32 mouse cellular contexts compared by ENCODE assay signal in the genomic region with DNA sequence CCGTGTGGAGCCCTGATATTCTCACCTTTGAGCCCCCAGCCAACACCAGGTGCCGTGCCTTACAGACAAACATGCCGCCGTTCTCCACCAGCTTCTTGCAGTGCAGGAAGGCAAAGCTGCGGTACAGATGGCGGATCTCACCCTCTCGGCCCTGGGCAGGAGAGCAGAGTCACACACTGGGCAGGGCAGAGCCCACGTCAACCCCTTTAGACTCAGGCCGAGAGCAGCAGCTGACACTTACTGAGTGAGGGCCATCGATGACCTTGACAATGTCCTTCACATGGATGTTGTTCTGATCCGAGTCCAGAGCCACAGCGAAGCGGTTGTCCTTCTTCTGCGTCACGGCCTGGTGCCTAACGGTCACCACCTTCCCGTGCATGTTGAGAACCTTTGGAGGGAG. TPM values are rescaled to one million over a fixed set of nuclear protein-coding genes. Genes with fewer than 3 reads are reported as not detected.
DNase-seq lines count a peak whose midpoint lies in the region; ATAC-seq lines count a peak whose summit lies in the region.
"Had no signal": no experiment of that assay in that cellular context is flagged by ENCODE, and none has a peak within 500 bp of the region (broad histone marks: within the 10 kb centered on the region; RNA-seq: fewer than 3 reads in every experiment).

No protein-coding gene starts in this region.

- 93% methylated on average over 17 of the region's 17 CpGs for WGBS in embryonic facial prominence, embryonic 13.5 days
- 94% methylated on average over 17 of the region's 17 CpGs for WGBS in embryonic facial prominence, embryonic 10.5 days

- H3K4me3 ChIP-seq in embryonic facial prominence, embryonic 13.5 days, result no peak overlapping the region
- H3K4me3 ChIP-seq in embryonic facial prominence, embryonic 10.5 days, result no peak overlapping the region
- H3K4me3 ChIP-seq: embryonic facial prominence, embryonic 15.5 days; hindbrain, embryonic 10.5 days; hindbrain, embryonic 13.5 days had no signal

- no peaks in the 10 kb centered on the region for H3K27me3 ChIP-seq in embryonic facial prominence, embryonic 13.5 days
- H3K27me3 ChIP-seq in embryonic facial prominence, embryonic 10.5 days (replicated peaks; ENCODE audit: low read depth, poor library complexity, severe bottlenecking), result no peaks in the 10 kb centered on the region
- H3K27me3 ChIP-seq: embryonic facial prominence, embryonic 15.5 days; hindbrain, embryonic 13.5 days had no signal

- H3K9me3 ChIP-seq in embryonic facial prominence, embryonic 13.5 days, result no peaks in the 10 kb centered on the region
- no peaks in the 10 kb centered on the region for H3K9me3 ChIP-seq in embryonic facial prominence, embryonic 10.5 days
- H3K9me3 ChIP-seq: embryonic facial prominence, embryonic 15.5 days; hindbrain, embryonic 10.5 days; hindbrain, embryonic 13.5 days had no signal

- no peak overlapping the region for H3K27ac ChIP-seq in embryonic facial prominence, embryonic 13.5 days
- no peak overlapping the region for H3K27ac ChIP-seq in embryonic facial prominence, embryonic 10.5 days (replicated peaks)
- H3K27ac ChIP-seq: embryonic facial prominence, embryonic 15.5 days; hindbrain, embryonic 10.5 days; hindbrain, embryonic 13.5 days had no signal

- no peaks in the 10 kb centered on the region for H3K4me1 ChIP-seq in embryonic facial prominence, embryonic 13.5 days
- H3K4me1 ChIP-seq in embryonic facial prominence, embryonic 10.5 days, result no peaks in the 10 kb centered on the region
- H3K4me1 ChIP-seq: embryonic facial prominence, embryonic 15.5 days; hindbrain, embryonic 10.5 days; hindbrain, embryonic 13.5 days had no signal

- no peak overlapping the region for H3K4me2 ChIP-seq in embryonic facial prominence, embryonic 13.5 days
- H3K4me2 ChIP-seq: embryonic facial prominence, embryonic 15.5 days; heart, embryonic 11.5 days; hindbrain, embryonic 13.5 days had no signal

- DNase-seq in embryonic facial prominence, embryonic 10.5 days (ENCODE audit: low spot score), result no peak
- peak; percentile 75 for DNase-seq in adrenal gland, adult 8-10 months
- DNase-seq in adrenal gland, postnatal 14 days, result peak; percentile 74
- no peak for DNase-seq in gastrocnemius, postnatal 10 days
- DNase-seq: cerebellum, adult 11-12 months; cerebellum, adult 8-10 months; cerebellum, postnatal 10 days; cerebellum, postnatal 36 days; embryo, embryonic 11 days; forebrain, postnatal 0 days; gastrocnemius, postnatal 36 days; heart, postnatal 36 days; kidney, adult 18-20 months; kidney, adult 9 months had no signal

- ATAC-seq in embryonic facial prominence, embryonic 13.5 days (ENCODE audit: insufficient number of reproducible peaks, insufficient read depth, low FRiP score, low TSS enrichment, low read depth), result no peak
- no peak for ATAC-seq in inflammation-experienced regulatory T-cells, adult 6 months
- ATAC-seq: activated CD4-positive, CD25-positive, alpha-beta regulatory T cell, adult 4 months; CD4-positive, CD25-positive, alpha-beta regulatory T cell, adult 4 months; forebrain, embryonic 14.5 days; forebrain, postnatal 0 days; hindbrain, embryonic 16.5 days; intestine, embryonic 16.5 days had no signal

- H3K36me3 ChIP-seq in embryonic facial prominence, embryonic 13.5 days, result peaks cover 99% of the 10 kb centered on the region
- H3K36me3 ChIP-seq in embryonic facial prominence, embryonic 10.5 days (replicated peaks), result peaks cover 100% of the 10 kb centered on the region

- 0 out of 2 replicates have a peak overlapping the region, but pooled peaks have one; percentile 16 for H3K9ac ChIP-seq in embryonic facial prominence, embryonic 13.5 days
- H3K9ac ChIP-seq: embryonic facial prominence, embryonic 15.5 days; forebrain, postnatal 0 days; hindbrain, embryonic 13.5 days had no signal

RNA-seq across cellular contexts. Expression of a gene that starts 6.8 kb away (rescaled TPM):
- 133 and 134 TPM in 2 replicates for polyA plus RNA-seq in embryonic facial prominence, embryonic 13.5 days (2015; fragmentation: Nextera tagmentation; extraction: Ambion mirVana)
- polyA plus RNA-seq in embryonic facial prominence, embryonic 10.5 days (2016; fragmentation: Nextera tagmentation; extraction: Ambion mirVana), result 215 and 243 TPM in 2 replicates
- total RNA-seq in adrenal gland, adult 8-10 months (2022), result 10 to 100 TPM; 68.5 to 83.7 (median 71.2) TPM
- 94.7 and 100 TPM in 2 replicates for total RNA-seq in adrenal gland, postnatal 14 days (2021)
- total RNA-seq in gastrocnemius, postnatal 10 days (2021), result 10 to 100 TPM; 40.1 to 43.8 TPM
- polyA plus RNA-seq in inflammation-experienced regulatory T-cells, adult 6 months (2017; shearing (Covaris generic)), result 10 to 100 TPM; 27.6 to 39.1 (median 36.4) TPM

RNA-seq across cellular contexts. Expression of a gene that starts 16.7 kb away (rescaled TPM):
- polyA plus RNA-seq in embryonic facial prominence, embryonic 13.5 days (2015; fragmentation: Nextera tagmentation; extraction: Ambion mirVana), result 1.0 and 1.2 TPM in 2 replicates
- 7.3 and 13.9 TPM in 2 replicates for polyA plus RNA-seq in embryonic facial prominence, embryonic 10.5 days (2016; fragmentation: Nextera tagmentation; extraction: Ambion mirVana)
- total RNA-seq in adrenal gland, adult 8-10 months (2022), result under 1 TPM; 0.14 to 0.62 (median 0.40) TPM
- 0.41 and 0.56 TPM in 2 replicates for total RNA-seq in adrenal gland, postnatal 14 days (2021)
- not detected for total RNA-seq in gastrocnemius, postnatal 10 days (2021)
- polyA plus RNA-seq in inflammation-experienced regulatory T-cells, adult 6 months (2017; shearing (Covaris generic)), result not detected
- total RNA-seq: gastrocnemius, adult 8-10 months; gastrocnemius, postnatal 36 days; heart, adult 8-10 months; heart, postnatal 36 days had no signal
- polyA plus RNA-seq: CD4-positive, CD25-positive, alpha-beta regulatory T cell, adult 4 months; heart, postnatal 0 days had no signal

RNA-seq across cellular contexts. Expression of a gene that starts 19.8 kb away (rescaled TPM):
- polyA plus RNA-seq in embryonic facial prominence, embryonic 13.5 days (2015; fragmentation: Nextera tagmentation; extraction: Ambion mirVana), result 88.3 and 93.4 TPM in 2 replicates
- 122 and 124 TPM in 2 replicates for polyA plus RNA-seq in embryonic facial prominence, embryonic 10.5 days (2016; fragmentation: Nextera tagmentation; extraction: Ambion mirVana)
- total RNA-seq in adrenal gland, adult 8-10 months (2022), result 100 to 1,000 TPM; 135 to 251 (median 169) TPM
- 122 and 127 TPM in 2 replicates for total RNA-seq in adrenal gland, postnatal 14 days (2021)
- 10 to 100 TPM; 65.5 to 67.0 TPM for total RNA-seq in gastrocnemius, postnatal 10 days (2021)
- 100 to 1,000 TPM in 2 of 3 experiments, 10 to 100 TPM in 1; 95.7 to 122 (median 120) TPM for polyA plus RNA-seq in inflammation-experienced regulatory T-cells, adult 6 months (2017; shearing (Covaris generic))

RNA-seq across cellular contexts. Expression of a gene that starts 27.7 kb away (rescaled TPM):
- polyA plus RNA-seq in embryonic facial prominence, embryonic 13.5 days (2015; fragmentation: Nextera tagmentation; extraction: Ambion mirVana), result 0.17 TPM in 1 of 2 replicates, not detected in the other
- polyA plus RNA-seq in embryonic facial prominence, embryonic 10.5 days (2016; fragmentation: Nextera tagmentation; extraction: Ambion mirVana), result 0.18 and 0.49 TPM in 2 replicates
- total RNA-seq in adrenal gland, adult 8-10 months (2022), result under 1 TPM in 1 of 4 experiments, not detected in 3; 0.28 TPM
- total RNA-seq in adrenal gland, postnatal 14 days (2021), result not detected in 2 replicates
- not detected for total RNA-seq in gastrocnemius, postnatal 10 days (2021)
- polyA plus RNA-seq in inflammation-experienced regulatory T-cells, adult 6 months (2017; shearing (Covaris generic)), result not detected
- total RNA-seq: gastrocnemius, adult 8-10 months; gastrocnemius, postnatal 36 days; granulocyte monocyte progenitor cell, adult 5-6 weeks; heart, adult 8-10 months; heart, postnatal 36 days had no signal
- polyA plus RNA-seq: activated CD4-positive, CD25-positive, alpha-beta regulatory T cell, adult 4 months; C2C12; CD4-positive, CD25-positive, alpha-beta regulatory T cell, adult 4 months; embryonic facial prominence, embryonic 11.5 days; heart, embryonic 11.5 days; heart, embryonic 14.5 days; heart, postnatal 0 days had no signal

RNA-seq across cellular contexts. Expression of a gene that starts 31.7 kb away (rescaled TPM):
- 1,032 and 1,091 TPM in 2 replicates for polyA plus RNA-seq in embryonic facial prominence, embryonic 13.5 days (2015; fragmentation: Nextera tagmentation; extraction: Ambion mirVana)
- polyA plus RNA-seq in embryonic facial prominence, embryonic 10.5 days (2016; fragmentation: Nextera tagmentation; extraction: Ambion mirVana), result 1,023 and 1,043 TPM in 2 replicates
- total RNA-seq in adrenal gland, adult 8-10 months (2022), result 1,000 to 10,000 TPM in 3 of 4 experiments, 100 to 1,000 TPM in 1; 948 to 1,196 (median 1,106) TPM
- total RNA-seq in adrenal gland, postnatal 14 days (2021), result 937 and 1,132 TPM in 2 replicates
- 100 to 1,000 TPM; 757 to 807 TPM for total RNA-seq in gastrocnemius, postnatal 10 days (2021)
- polyA plus RNA-seq in inflammation-experienced regulatory T-cells, adult 6 months (2017; shearing (Covaris generic)), result 1,000 to 10,000 TPM in 2 of 3 experiments, 100 to 1,000 TPM in 1; 937 to 1,605 (median 1,546) TPM

Comparison
In these comparisons a context has a peak if more than half of its experiments do, and no peak if none do; other contexts are left out.
1. DNase-seq: peak in adrenal gland, adult 8-10 months (single experiment) and adrenal gland, postnatal 14 days (single experiment); none in embryonic facial prominence, embryonic 10.5 days (single experiment) and gastrocnemius, postnatal 10 days (single experiment).